Mouse (Mus musculus): Measurements from ENCODE around the gene Adrb1. TPM values are rescaled to one million over a fixed set of nuclear protein-coding genes. Genes with fewer than 3 reads are reported as not detected.

Adrb1 gene
- polyA plus RNA-seq (2014; fragmentation: Nextera tagmentation; extraction: Ambion mirVana): 0.17 and 0.23 TPM in 2 replicates

GRCm38 (mm10) chr19:56721387-56722211 lies at the start of gene Adrb1:
Gene Adrb1 (plus strand): TSS chr19:56722199.
- Histone ChIP-seq H3K27me3 (ENCODE audit: control insufficient read depth, insufficient read depth, low read length) (peaks cover 63% of the 10 kb centered on the region), H3K9me3 (ENCODE audit: control insufficient read depth, low read length) (no peaks in the 10 kb centered on the region), H3K4me3 (ENCODE audit: low read depth, low read length) (peak within 1 kb of the TSS; percentile 44), H3K27ac (ENCODE audit: low read depth, low read length) (no peak within 1 kb of the TSS), H3K4me1 (replicated peaks; ENCODE audit: control insufficient read depth, insufficient read depth, low read length) (peaks cover 23% of the 10 kb centered on the region), H3K36me3 (ENCODE audit: control insufficient read depth, insufficient read depth, low read length) (no peaks in the 10 kb centered on the region), H3K9ac (ENCODE audit: low read length) (peak within 1 kb of the TSS; percentile 37), H3K4me2 (ENCODE audit: low read depth, low read length, severe bottlenecking) (peak within 1 kb of the TSS; percentile 81)
- WGBS: under 1% methylated on average over 44 of the region's 63 CpGs
- DNase-seq (ENCODE audit: low spot score): no peak
- ATAC-seq (replicated peaks; ENCODE audit: low FRiP score): 0 out of 2 replicates have a peak, but pooled peaks have one; percentile 39

GRCm38 (mm10) chr19:56675690-56676089 lies 46.3 kb upstream of the Adrb1 start:
- no peak overlapping the region for H3K4me2 ChIP-seq (ENCODE audit: low read depth, low read length, severe bottlenecking)

GRCm38 (mm10) chr19:56676506-56676905 lies 45.5 kb upstream of the Adrb1 start:
- Histone ChIP-seq H3K4me2 (ENCODE audit: low read depth, low read length, severe bottlenecking) (no peak overlapping the region), H3K9me3 (ENCODE audit: control insufficient read depth, low read length) (no peaks in the 10 kb centered on the region), H3K27me3 (ENCODE audit: control insufficient read depth, insufficient read depth, low read length) (no peaks in the 10 kb centered on the region), H3K27ac (ENCODE audit: low read depth, low read length) (no peak overlapping the region), H3K9ac (ENCODE audit: low read length) (no peak overlapping the region), H3K4me1 (replicated peaks; ENCODE audit: control insufficient read depth, insufficient read depth, low read length) (no peaks in the 10 kb centered on the region), H3K36me3 (ENCODE audit: control insufficient read depth, insufficient read depth, low read length) (no peaks in the 10 kb centered on the region), H3K4me3 (ENCODE audit: low read depth, low read length) (no peak overlapping the region)
- WGBS: 89% methylated on average over 4 of the region's 4 CpGs
- ATAC-seq (replicated peaks; ENCODE audit: low FRiP score): no peak
- no peak for DNase-seq (ENCODE audit: low spot score)

More at GRCm38 (mm10) chr19:56675690-56676089, 46.3 kb upstream of the Adrb1 start:
- DNase-seq (ENCODE audit: low spot score) (no peak), ATAC-seq (replicated peaks; ENCODE audit: low FRiP score) (no peak)
- no peak overlapping the region for H3K9ac ChIP-seq (ENCODE audit: low read length)
- no peaks in the 10 kb centered on the region for H3K36me3 ChIP-seq (ENCODE audit: control insufficient read depth, insufficient read depth, low read length)
- H3K27me3 ChIP-seq (ENCODE audit: control insufficient read depth, insufficient read depth, low read length): no peaks in the 10 kb centered on the region
- H3K4me1 ChIP-seq (replicated peaks; ENCODE audit: control insufficient read depth, insufficient read depth, low read length): no peaks in the 10 kb centered on the region
- no peak overlapping the region for H3K4me3 ChIP-seq (ENCODE audit: low read depth, low read length)
- 88% methylated on average over 5 of the region's 5 CpGs for WGBS
- H3K27ac ChIP-seq (ENCODE audit: low read depth, low read length): no peak overlapping the region
- no peaks in the 10 kb centered on the region for H3K9me3 ChIP-seq (ENCODE audit: control insufficient read depth, low read length)

GRCm38 (mm10) chr19:56677611-56678010 lies 44.4 kb upstream of the Adrb1 start:
- H3K4me2 ChIP-seq (ENCODE audit: low read depth, low read length, severe bottlenecking): no peak overlapping the region
- H3K27ac ChIP-seq (ENCODE audit: low read depth, low read length): no peak overlapping the region
- no peaks in the 10 kb centered on the region for H3K36me3 ChIP-seq (ENCODE audit: control insufficient read depth, insufficient read depth, low read length)
- WGBS: 70% methylated on average over 8 of the region's 8 CpGs
- DNase-seq (ENCODE audit: low spot score) (no peak), ATAC-seq (replicated peaks; ENCODE audit: low FRiP score) (no peak)
- H3K4me3 ChIP-seq (ENCODE audit: low read depth, low read length): no peak overlapping the region
- no peaks in the 10 kb centered on the region for H3K4me1 ChIP-seq (replicated peaks; ENCODE audit: control insufficient read depth, insufficient read depth, low read length)
- no peaks in the 10 kb centered on the region for H3K27me3 ChIP-seq (ENCODE audit: control insufficient read depth, insufficient read depth, low read length)
- no peak overlapping the region for H3K9ac ChIP-seq (ENCODE audit: low read length)
- H3K9me3 ChIP-seq (ENCODE audit: control insufficient read depth, low read length): no peaks in the 10 kb centered on the region

- Histone ChIP-seq H3K27me3 (ENCODE audit: control insufficient read depth, insufficient read depth, low read length) (no peaks in the 10 kb centered on the region), H3K27ac (ENCODE audit: low read depth, low read length) (no peak overlapping the region), H3K4me3 (ENCODE audit: low read depth, low read length) (no peak overlapping the region), H3K36me3 (ENCODE audit: control insufficient read depth, insufficient read depth, low read length) (no peaks in the 10 kb centered on the region), H3K9me3 (ENCODE audit: control insufficient read depth, low read length) (no peaks in the 10 kb centered on the region), H3K4me1 (replicated peaks; ENCODE audit: control insufficient read depth, insufficient read depth, low read length) (no peaks in the 10 kb centered on the region), H3K9ac (ENCODE audit: low read length) (no peak overlapping the region), H3K4me2 (ENCODE audit: low read depth, low read length, severe bottlenecking) (no peak overlapping the region)
- 91% methylated on average over 9 of the region's 9 CpGs for WGBS
- no peak for ATAC-seq (replicated peaks; ENCODE audit: low FRiP score)
- no peak for DNase-seq (ENCODE audit: low spot score)
Observed at GRCm38 (mm10) chr19:56678516-56678915, 43.5 kb upstream of the Adrb1 start.

GRCm38 (mm10) chr19:56679213-56679965 lies 42.6 kb upstream of the Adrb1 start:
- WGBS: 87% methylated on average over 18 of the region's 18 CpGs
- no peak for ATAC-seq (replicated peaks; ENCODE audit: low FRiP score)
- no peak overlapping the region for H3K9ac ChIP-seq (ENCODE audit: low read length)
- H3K27ac ChIP-seq (ENCODE audit: low read depth, low read length): no peak overlapping the region
- no peaks in the 10 kb centered on the region for H3K36me3 ChIP-seq (ENCODE audit: control insufficient read depth, insufficient read depth, low read length)
- H3K4me1 ChIP-seq (replicated peaks; ENCODE audit: control insufficient read depth, insufficient read depth, low read length): no peaks in the 10 kb centered on the region
- H3K9me3 ChIP-seq (ENCODE audit: control insufficient read depth, low read length): no peaks in the 10 kb centered on the region
- H3K4me2 ChIP-seq (ENCODE audit: low read depth, low read length, severe bottlenecking): no peak overlapping the region
- no peak for DNase-seq (ENCODE audit: low spot score)
- no peak overlapping the region for H3K4me3 ChIP-seq (ENCODE audit: low read depth, low read length)
- no peaks in the 10 kb centered on the region for H3K27me3 ChIP-seq (ENCODE audit: control insufficient read depth, insufficient read depth, low read length)

- DNase-seq (ENCODE audit: low spot score): no peak
Observed at GRCm38 (mm10) chr19:56679992-56680391, 42.0 kb upstream of the Adrb1 start.

GRCm38 (mm10) chr19:56682297-56682696 lies 39.7 kb upstream of the Adrb1 start:
- no peak overlapping the region for H3K4me2 ChIP-seq (ENCODE audit: low read depth, low read length, severe bottlenecking)
- WGBS: 87% methylated on average over 7 of the region's 7 CpGs
- no peak overlapping the region for H3K4me3 ChIP-seq (ENCODE audit: low read depth, low read length)
- H3K4me1 ChIP-seq (replicated peaks; ENCODE audit: control insufficient read depth, insufficient read depth, low read length): no peaks in the 10 kb centered on the region
- DNase-seq (ENCODE audit: low spot score) (no peak), ATAC-seq (replicated peaks; ENCODE audit: low FRiP score) (no peak)
- no peaks in the 10 kb centered on the region for H3K9me3 ChIP-seq (ENCODE audit: control insufficient read depth, low read length)
- no peak overlapping the region for H3K27ac ChIP-seq (ENCODE audit: low read depth, low read length)
- no peaks in the 10 kb centered on the region for H3K27me3 ChIP-seq (ENCODE audit: control insufficient read depth, insufficient read depth, low read length)
- H3K36me3 ChIP-seq (ENCODE audit: control insufficient read depth, insufficient read depth, low read length): no peaks in the 10 kb centered on the region
- no peak overlapping the region for H3K9ac ChIP-seq (ENCODE audit: low read length)

More at GRCm38 (mm10) chr19:56679992-56680391, 42.0 kb upstream of the Adrb1 start:
- 93% methylated on average over 7 of the region's 7 CpGs for WGBS
- H3K4me3 ChIP-seq (ENCODE audit: low read depth, low read length): no peak overlapping the region
- ATAC-seq (replicated peaks; ENCODE audit: low FRiP score): no peak
- H3K9ac ChIP-seq (ENCODE audit: low read length): no peak overlapping the region
- no peaks in the 10 kb centered on the region for H3K4me1 ChIP-seq (replicated peaks; ENCODE audit: control insufficient read depth, insufficient read depth, low read length)
- no peaks in the 10 kb centered on the region for H3K27me3 ChIP-seq (ENCODE audit: control insufficient read depth, insufficient read depth, low read length)
- H3K9me3 ChIP-seq (ENCODE audit: control insufficient read depth, low read length): no peaks in the 10 kb centered on the region
- no peaks in the 10 kb centered on the region for H3K36me3 ChIP-seq (ENCODE audit: control insufficient read depth, insufficient read depth, low read length)
- H3K4me2 ChIP-seq (ENCODE audit: low read depth, low read length, severe bottlenecking): no peak overlapping the region
- H3K27ac ChIP-seq (ENCODE audit: low read depth, low read length): no peak overlapping the region
